Mouse (Mus musculus): ENCODE data around the gene P2ry12. TPM values are rescaled to one million over a fixed set of nuclear protein-coding genes. Genes with fewer than 3 reads are reported as not detected.

Gene P2ry12
- not detected for polyA plus RNA-seq (2017; shearing (Covaris generic))

DNA sequence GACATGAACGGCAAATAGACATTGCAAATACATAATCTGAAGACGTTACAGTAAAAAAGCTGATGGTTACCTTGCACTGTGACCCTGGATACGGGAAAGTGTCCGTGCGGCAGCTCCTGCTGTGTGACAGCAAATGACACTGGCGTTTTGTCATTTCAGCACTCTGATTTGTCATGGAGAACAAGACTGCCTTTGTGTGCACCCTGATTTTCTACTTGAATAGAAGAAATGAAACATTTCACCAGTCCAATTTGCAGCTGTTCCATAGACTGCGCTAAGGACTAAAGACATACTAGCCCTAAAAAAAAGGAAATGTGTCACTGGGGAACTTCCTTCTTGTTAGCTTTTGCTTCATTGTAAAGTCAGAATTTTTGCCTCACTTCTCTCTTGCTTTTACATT, at the start of gene P2ry12:
P2ry12 (minus strand) TSS at position 168 of the 400 bp plus-strand sequence.

DNA sequence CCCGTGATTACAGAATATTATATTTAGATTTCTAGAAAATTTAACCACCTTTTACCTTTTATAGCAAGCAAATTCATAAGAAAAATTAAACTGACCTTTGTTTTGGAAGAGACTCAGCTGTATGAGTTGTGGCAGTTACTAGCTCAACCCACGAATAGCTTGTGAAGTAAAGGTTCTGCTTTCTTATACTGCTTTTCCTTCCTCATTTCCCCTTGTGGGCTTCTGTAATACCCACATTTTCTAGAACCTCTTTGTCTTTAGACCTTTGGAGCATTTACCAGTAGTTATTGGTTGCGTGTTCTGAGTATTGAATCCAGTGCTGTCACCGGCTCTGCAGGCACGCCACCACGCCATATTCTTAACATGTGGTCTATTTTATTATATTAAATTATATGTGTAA, 51.9 kb downstream of the P2ry12 start, which contains the start of gene P2ry13:
P2ry13 (minus strand) TSS at position 156 of the 400 bp plus-strand sequence.

DNA sequence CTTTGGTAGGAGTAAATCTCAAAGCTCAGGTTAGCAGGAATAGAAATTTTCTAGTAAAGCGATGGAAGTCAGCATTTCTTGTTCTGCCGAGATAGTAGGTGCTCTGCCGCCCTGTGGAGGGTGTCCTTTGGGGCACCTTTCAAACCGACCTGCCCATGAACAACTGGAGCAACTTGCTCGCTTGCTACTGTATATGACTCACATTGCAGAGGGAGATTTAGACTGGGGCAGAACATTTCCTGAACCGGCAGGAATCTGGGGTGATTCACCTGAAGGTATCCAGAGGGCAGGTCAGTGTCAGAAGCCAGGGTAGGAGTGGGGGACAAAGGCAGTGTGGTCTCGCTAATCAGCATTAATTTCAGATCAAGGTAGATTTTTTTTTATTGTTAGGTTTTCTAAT, 67.7 kb downstream of the P2ry12 start, which contains the start of gene Gpr87:
Gpr87 (minus strand) TSS at position 167 of the 400 bp plus-strand sequence.

Other genes starting within 250 kb of the P2ry12 start
- 36.6 TPM for gene Gpr171, start 161.1 kb downstream of the P2ry12 start, polyA plus RNA-seq (2017; shearing (Covaris generic))
- 2.3 TPM for gene P2ry14, start 109.3 kb downstream of the P2ry12 start, polyA plus RNA-seq (2017; shearing (Covaris generic))
- not detected for gene Gpr87, start 67.8 kb downstream of the P2ry12 start, polyA plus RNA-seq (2017; shearing (Covaris generic))
- gene P2ry13, start 52.0 kb downstream of the P2ry12 start, polyA plus RNA-seq (2017; shearing (Covaris generic)): 0.89 TPM
- gene Igsf10, start 81.5 kb upstream of the P2ry12 start, polyA plus RNA-seq (2017; shearing (Covaris generic)): 0.02 TPM

Data from CD4-positive, CD25-positive, alpha-beta regulatory T cell (primary cell).